Mouse (Mus musculus): ENCODE results near the gene H2al1i.
"Not testable (repeated sequence)": the region's sequence is repeated elsewhere in the genome, so short reads cannot be mapped to it uniquely, and the experiment has no call there.

Gene H2al1i

DNA sequence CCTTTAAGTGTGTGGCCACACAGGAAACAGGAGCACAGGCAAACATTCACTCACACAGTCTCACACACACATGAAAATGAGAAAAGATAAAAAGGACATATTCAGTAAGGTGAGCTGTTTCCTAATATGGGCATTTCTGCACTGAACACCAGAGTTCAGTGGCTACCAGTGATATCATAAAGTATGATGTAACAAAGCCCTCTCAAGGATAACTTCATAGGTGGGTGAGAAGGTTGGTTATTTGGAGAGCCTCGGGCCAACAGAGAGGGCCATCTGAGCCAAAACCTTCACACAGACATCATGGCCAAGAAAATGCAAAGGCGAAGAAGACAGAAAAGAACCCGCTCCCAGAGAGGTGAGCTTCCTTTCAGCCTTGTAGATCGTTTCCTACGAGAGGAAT, at the start of gene H2al1i:
H2al1i (plus strand) TSS at position 301 of the 400 bp plus-strand sequence.
- not testable (repeated sequence) for DNase-seq

DNA sequence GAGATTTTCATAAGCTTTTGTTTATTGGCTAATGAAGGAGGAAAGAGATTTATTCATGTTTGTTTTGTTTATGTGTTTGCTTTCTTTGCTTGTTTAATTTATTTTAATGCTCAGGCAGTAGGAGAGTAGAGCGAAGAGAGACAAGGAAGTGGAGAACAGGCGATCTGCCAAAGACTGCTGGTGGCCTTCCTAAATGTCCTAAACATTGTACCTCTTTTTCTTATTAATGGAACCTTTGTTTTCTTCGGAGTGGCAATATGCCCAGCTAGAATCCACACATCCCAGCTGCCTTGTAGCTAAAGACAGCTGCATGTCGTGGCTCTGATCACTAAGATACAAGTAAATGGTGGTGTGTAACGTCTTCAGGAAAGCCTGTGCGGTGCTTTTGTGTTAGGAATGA, 47.4 kb upstream of the H2al1i start:
- no peak for DNase-seq

- DNase-seq = no peak
Measured at GRCm38 (mm10) chrX:11280741-11281140, 43.7 kb upstream of the H2al1i start.

DNA sequence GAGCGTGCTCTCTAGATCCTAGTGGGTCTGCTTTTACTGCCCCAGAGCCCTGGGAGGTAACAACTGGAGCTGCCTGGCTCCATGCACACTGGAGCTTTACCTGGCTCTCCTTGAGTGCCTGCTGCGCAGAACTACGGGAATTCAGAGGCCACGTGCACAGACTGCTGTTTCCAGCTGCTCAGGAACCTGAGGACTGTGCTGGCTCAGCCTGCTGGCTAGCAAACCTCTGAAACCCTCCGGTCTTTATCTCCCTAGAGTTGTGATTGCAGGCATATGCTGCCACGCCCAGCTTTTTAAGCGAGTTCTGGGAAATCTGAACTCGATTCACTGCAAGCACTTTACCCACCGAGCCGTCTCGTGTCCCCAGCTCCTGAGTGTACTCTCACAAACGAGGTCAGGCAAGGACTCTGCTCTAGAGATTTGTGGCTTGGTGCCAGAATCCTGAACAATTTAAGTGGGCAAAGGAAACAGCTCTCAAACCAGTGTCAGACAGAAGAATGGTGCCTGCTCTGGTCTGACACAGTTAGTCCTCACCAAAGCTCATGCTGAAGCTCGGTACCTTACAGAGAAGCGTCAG, 36.1 kb upstream of the H2al1i start:
- DNase-seq = peak; percentile 14 to 42

GRCm38 (mm10) chrX:11289244-11289643, 35.2 kb upstream of the H2al1i start:
- no peak for DNase-seq

- DNase-seq = not testable (repeated sequence)
Measured at GRCm38 (mm10) chrX:11298957-11299356, 25.5 kb upstream of the H2al1i start, which contains the start of gene H2al1a. TSS of gene H2al1a (plus strand) at chrX:11299257.

GRCm38 (mm10) chrX:11302132-11302531, 22.3 kb upstream of the H2al1i start, which contains the start of gene H2al1b:
TSS of gene H2al1b (plus strand) at chrX:11302432.
- DNase-seq = not testable (repeated sequence)

DNA sequence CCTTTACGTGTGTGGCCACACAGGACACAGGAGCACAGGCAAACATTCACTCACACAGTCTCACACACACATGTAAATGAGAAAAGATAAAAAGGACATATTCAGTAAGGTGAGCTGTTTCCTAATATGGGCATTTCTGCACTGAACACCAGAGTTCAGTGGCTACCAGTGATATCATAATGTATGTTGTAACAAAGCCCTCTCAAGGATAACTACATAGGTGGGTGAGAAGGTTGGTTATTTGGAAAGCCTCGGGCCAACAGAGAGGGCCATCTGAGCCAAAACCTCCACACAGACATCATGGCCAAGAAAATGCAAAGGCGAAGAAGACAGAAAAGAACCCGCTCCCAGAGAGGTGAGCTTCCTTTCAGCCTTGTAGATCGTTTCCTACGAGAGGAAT, 19.1 kb upstream of the H2al1i start, which contains the start of gene H2al1c:
H2al1c (plus strand) TSS at position 301 of the 400 bp plus-strand sequence.
- not testable (repeated sequence) for DNase-seq

- DNase-seq = not testable (repeated sequence)
Measured at GRCm38 (mm10) chrX:11308524-11308923, 15.9 kb upstream of the H2al1i start, which contains the start of gene H2al1d. TSS of gene H2al1d (plus strand) at chrX:11308824.

- DNase-seq = not testable (repeated sequence)
Measured at GRCm38 (mm10) chrX:11311634-11312033, 12.8 kb upstream of the H2al1i start, which contains the start of gene H2al1e. TSS of gene H2al1e (plus strand) at chrX:11311934.

DNA sequence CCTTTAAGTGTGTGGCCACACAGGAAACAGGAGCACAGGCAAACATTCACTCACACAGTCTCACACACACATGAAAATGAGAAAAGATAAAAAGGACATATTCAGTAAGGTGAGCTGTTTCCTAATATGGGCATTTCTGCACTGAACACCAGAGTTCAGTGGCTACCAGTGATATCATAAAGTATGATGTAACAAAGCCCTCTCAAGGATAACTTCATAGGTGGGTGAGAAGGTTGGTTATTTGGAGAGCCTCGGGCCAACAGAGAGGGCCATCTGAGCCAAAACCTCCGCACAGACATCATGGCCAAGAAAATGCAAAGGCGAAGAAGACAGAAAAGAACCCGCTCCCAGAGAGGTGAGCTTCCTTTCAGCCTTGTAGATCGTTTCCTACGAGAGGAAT, 9.6 kb upstream of the H2al1i start, which contains the start of gene H2al1f:
H2al1f (plus strand) TSS at position 301 of the 400 bp plus-strand sequence.
- not testable (repeated sequence) for DNase-seq

GRCm38 (mm10) chrX:11317956-11318355, 6.5 kb upstream of the H2al1i start, which contains the start of gene H2al1g:
TSS of gene H2al1g (plus strand) at chrX:11318256.
- DNase-seq = not testable (repeated sequence)

DNA sequence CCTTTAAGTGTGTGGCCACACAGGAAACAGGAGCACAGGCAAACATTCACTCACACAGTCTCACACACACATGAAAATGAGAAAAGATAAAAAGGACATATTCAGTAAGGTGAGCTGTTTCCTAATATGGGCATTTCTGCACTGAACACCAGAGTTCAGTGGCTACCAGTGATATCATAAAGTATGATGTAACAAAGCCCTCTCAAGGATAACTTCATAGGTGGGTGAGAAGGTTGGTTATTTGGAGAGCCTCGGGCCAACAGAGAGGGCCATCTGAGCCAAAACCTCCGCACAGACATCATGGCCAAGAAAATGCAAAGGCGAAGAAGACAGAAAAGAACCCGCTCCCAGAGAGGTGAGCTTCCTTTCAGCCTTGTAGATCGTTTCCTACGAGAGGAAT, 3.3 kb upstream of the H2al1i start, which contains the start of gene H2al1h:
H2al1h (plus strand) TSS at position 301 of the 400 bp plus-strand sequence.
- DNase-seq = not testable (repeated sequence)

DNA sequence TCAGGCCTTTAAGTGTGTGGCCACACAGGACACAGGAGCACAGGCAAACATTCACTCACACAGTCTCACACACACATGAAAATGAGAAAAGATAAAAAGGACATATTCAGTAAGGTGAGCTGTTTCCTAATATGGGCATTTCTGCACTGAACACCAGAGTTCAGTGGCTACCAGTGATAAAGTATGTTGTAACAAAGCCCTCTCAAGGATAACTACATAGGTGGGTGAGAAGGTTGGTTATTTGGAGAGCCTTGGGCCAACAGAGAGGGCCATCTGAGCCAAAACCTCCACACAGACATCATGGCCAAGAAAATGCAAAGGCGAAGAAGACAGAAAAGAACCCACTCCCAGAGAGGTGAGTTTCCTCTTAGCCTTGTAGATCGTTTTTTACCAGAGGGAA, 3.1 kb downstream of the H2al1i start, which contains the start of gene H2al1j:
H2al1j (plus strand) TSS at position 301 of the 400 bp plus-strand sequence.
- not testable (repeated sequence) for DNase-seq

DNA sequence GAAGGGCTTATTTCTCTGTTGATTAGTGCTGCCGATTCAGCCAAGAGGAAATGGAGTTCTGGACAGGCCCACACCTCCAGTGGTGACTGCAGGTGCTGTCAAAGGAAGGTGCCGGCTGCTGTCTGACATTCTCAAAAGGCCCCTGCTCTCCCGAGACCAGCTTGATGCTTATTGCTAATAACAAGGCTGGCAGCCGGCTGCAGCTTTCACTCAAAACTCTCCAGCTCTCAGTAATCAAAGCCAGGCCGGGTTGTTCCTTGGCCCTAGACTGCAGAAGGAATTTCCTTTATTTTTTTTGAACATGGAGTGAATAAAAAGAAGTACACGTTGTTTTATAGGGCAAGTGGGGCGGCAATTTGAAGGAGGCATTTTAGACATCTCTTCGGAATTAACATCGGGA, 21.3 kb downstream of the H2al1i start:
- no peak for DNase-seq

GRCm38 (mm10) chrX:11346756-11347155, 22.3 kb downstream of the H2al1i start:
- DNase-seq = no peak

GRCm38 (mm10) chrX:11360823-11361222, 36.4 kb downstream of the H2al1i start:
- DNase-seq = no peak

DNA sequence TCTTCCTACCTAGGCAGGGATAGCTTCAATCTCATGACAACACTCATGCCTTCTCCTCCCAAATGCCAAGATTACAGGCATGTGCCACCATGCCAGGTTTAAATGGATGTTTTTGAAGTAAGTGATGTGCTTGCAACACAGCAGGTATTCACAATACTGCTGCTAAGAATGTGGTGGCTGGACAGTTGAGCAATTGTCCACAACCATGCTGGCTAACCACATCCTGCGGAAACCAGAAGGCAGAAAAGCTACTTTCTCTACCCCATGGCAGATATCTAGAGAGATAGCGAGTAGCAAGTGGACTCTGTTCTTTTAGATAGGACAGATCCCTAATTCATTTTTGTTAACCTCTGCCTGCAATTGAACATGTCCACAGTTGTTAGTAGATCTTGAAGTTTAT, 36.8 kb downstream of the H2al1i start:
- DNase-seq = no peak

DNA sequence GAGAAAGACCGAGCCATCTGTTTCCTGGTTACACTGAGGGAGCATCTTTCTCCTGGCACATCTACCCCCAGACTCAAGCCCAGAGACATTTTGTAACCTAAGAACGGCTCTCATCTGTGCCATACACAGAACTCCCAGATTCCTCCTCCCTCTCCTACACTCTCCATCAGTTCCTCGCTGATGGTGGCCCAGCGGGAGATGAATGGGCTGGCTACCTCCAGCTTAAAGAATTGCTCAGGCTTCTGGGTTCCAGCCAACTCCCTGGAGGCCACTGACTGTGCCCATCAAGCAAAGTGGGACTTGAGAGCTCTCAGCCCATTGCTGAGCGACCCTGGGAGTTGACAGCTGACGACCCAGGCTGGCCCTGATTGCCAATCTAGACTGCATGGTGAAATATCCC, 39.4 kb downstream of the H2al1i start:
- DNase-seq = no peak

GRCm38 (mm10) chrX:11365151-11365550, 40.7 kb downstream of the H2al1i start:
- no peak for DNase-seq

Data from kidney, postnatal 25 days (tissue).